Mouse (Mus musculus): ENCODE measurements around the gene Gm3248.
"Not testable (repeated sequence)": the region's sequence is repeated elsewhere in the genome, so short reads cannot be mapped to it uniquely, and the experiment has no call there.

DNA sequence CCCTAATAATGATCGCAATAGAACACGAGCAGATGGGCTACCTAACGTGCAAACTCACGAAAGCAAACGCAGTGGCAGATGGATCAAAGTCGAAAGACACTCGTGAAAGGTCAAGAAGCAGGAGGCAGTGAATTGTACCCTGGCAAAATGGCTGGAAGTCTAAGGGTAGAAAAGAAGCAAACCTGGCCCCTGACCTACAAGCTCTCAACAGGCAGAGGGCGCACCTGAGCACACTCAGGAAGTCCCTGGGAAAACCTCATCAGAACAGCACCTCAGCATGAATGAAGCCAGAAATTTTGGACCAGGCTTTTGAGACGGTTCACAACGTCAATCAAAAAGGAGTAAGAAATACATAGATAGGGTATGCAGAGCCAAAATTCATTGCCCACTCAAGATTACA lies 1.1 kb downstream of the Gm3248 start:
- not testable (repeated sequence) for TF ChIP-seq CTCF (IDR thresholded peaks at IDR 0.05; ENCODE audit: control insufficient read depth, insufficient read depth, insufficient replicate concordance, low read depth, low read length); POLR2A (IDR thresholded peaks at IDR 0.05; ENCODE audit: control insufficient read depth, low read depth, low read length)
